9 mouse cellular contexts compared by ENCODE assay signal in genomic region chr1:37903178-37903577, GRCm38 (mm10). TPM values are rescaled to one million over a fixed set of nuclear protein-coding genes. Genes with fewer than 3 reads are reported as not detected.
A peak's percentile ranks its signal among the peaks of the same experiment; 100 is the strongest.
DNase-seq lines count a peak whose midpoint lies in the region; ATAC-seq and TF ChIP-seq lines count a peak whose summit lies in the region.
"Had no signal": no experiment of that assay in that cellular context is flagged by ENCODE, and none has a peak within 500 bp of the region (broad histone marks: within the 10 kb centered on the region; RNA-seq: fewer than 3 reads in every experiment).

No protein-coding gene starts in this region.

- H3K27me3 ChIP-seq in forebrain, embryonic 14.5 days (replicated peaks; ENCODE audit: control insufficient read depth, insufficient read depth, low read length), result no peaks in the 10 kb centered on the region
- H3K27me3 ChIP-seq in forebrain, embryonic 11.5 days (ENCODE audit: control insufficient read depth, insufficient read depth, low read length), result no peaks in the 10 kb centered on the region
- H3K27me3 ChIP-seq in liver, embryonic 14.5 days (ENCODE audit: control insufficient read depth, insufficient read depth, low read length), result no peaks in the 10 kb centered on the region
- H3K27me3 ChIP-seq in liver, embryonic 11.5 days (replicated peaks; ENCODE audit: control insufficient read depth, insufficient read depth, low read length), result no peaks in the 10 kb centered on the region
- no peaks in the 10 kb centered on the region for H3K27me3 ChIP-seq in Patski
- no peaks in the 10 kb centered on the region for H3K27me3 ChIP-seq in splenic B cell, adult 2 months (ENCODE audit: control insufficient read depth, insufficient read depth, low read length, poor library complexity, severe bottlenecking)
- no peaks in the 10 kb centered on the region; the same call in 1 of the 2 replicates for H3K27me3 ChIP-seq in forebrain, embryonic 12.5 days
- H3K27me3 ChIP-seq: neural tube, embryonic 12.5 days had no signal

- H3K4me2 ChIP-seq in forebrain, embryonic 14.5 days (ENCODE audit: low read length), result no peak overlapping the region
- no peak overlapping the region for H3K4me2 ChIP-seq in forebrain, embryonic 11.5 days (ENCODE audit: low read depth, low read length, severe bottlenecking)
- no peak overlapping the region for H3K4me2 ChIP-seq in liver, embryonic 14.5 days (ENCODE audit: low read depth)
- H3K4me2 ChIP-seq in liver, embryonic 11.5 days, result no peak overlapping the region
- no peak overlapping the region for H3K4me2 ChIP-seq in forebrain, embryonic 12.5 days
- H3K4me2 ChIP-seq: neural tube, embryonic 12.5 days had no signal

- TF ChIP-seq EP300 in liver, embryonic 14.5 days (IDR thresholded peaks at IDR 0.05; ENCODE audit: low read depth), result no peak

- DNase-seq in forebrain, embryonic 14.5 days (ENCODE audit: low spot score), result peak; percentile 23
- DNase-seq in forebrain, embryonic 11.5 days (ENCODE audit: low spot score), result no peak
- DNase-seq in liver, embryonic 14.5 days (ENCODE audit: low read depth in 3 of 3, low spot score in 3 of 3), result no peak
- no peak for DNase-seq in liver, embryonic 11.5 days (ENCODE audit: low spot score)
- DNase-seq in Patski (ENCODE audit: low read depth, low spot score), result no peak
- peak; percentile 7 to 32 for DNase-seq in heart, postnatal 14 days
- DNase-seq in splenic B cell, adult 2 months (ENCODE audit: low read depth, low spot score), result peak; percentile 36

- peaks cover 18% of the 10 kb centered on the region for H3K36me3 ChIP-seq in forebrain, embryonic 14.5 days (ENCODE audit: control insufficient read depth, insufficient read depth, low read length)
- H3K36me3 ChIP-seq in forebrain, embryonic 11.5 days (ENCODE audit: control insufficient read depth, insufficient read depth, low read length), result peaks cover 3% of the 10 kb centered on the region; the same call in 1 of the 2 replicates
- H3K36me3 ChIP-seq in liver, embryonic 14.5 days (replicated peaks; ENCODE audit: control insufficient read depth, insufficient read depth, low read depth), result peaks cover 8% of the 10 kb centered on the region
- peaks cover 11% of the 10 kb centered on the region for H3K36me3 ChIP-seq in liver, embryonic 11.5 days (ENCODE audit: control insufficient read depth, insufficient read depth, low read length)
- H3K36me3 ChIP-seq in splenic B cell, adult 2 months (ENCODE audit: control insufficient read depth, insufficient read depth, low read length, poor library complexity, severe bottlenecking), result peaks cover 7% of the 10 kb centered on the region
- peaks cover 25% of the 10 kb centered on the region for H3K36me3 ChIP-seq in forebrain, embryonic 12.5 days (replicated peaks)

- no peak overlapping the region for H3K4me3 ChIP-seq in forebrain, embryonic 14.5 days (ENCODE audit: low read depth, low read length)
- no peak overlapping the region for H3K4me3 ChIP-seq in forebrain, embryonic 11.5 days (ENCODE audit: low read depth, low read length)
- no peak overlapping the region for H3K4me3 ChIP-seq in liver, embryonic 14.5 days (ENCODE audit: insufficient read depth in 1 of 2, low read depth in 2 of 2, low read length in 2 of 2)
- H3K4me3 ChIP-seq in liver, embryonic 11.5 days (ENCODE audit: low read depth, low read length), result no peak overlapping the region
- H3K4me3 ChIP-seq in forebrain, embryonic 12.5 days (replicated peaks), result no peak overlapping the region
- H3K4me3 ChIP-seq: neural tube, embryonic 12.5 days had no signal

- H3K9me3 ChIP-seq in forebrain, embryonic 14.5 days (replicated peaks; ENCODE audit: control insufficient read depth, low read length), result no peaks in the 10 kb centered on the region
- no peaks in the 10 kb centered on the region for H3K9me3 ChIP-seq in forebrain, embryonic 11.5 days (ENCODE audit: control insufficient read depth, low read length)
- no peaks in the 10 kb centered on the region for H3K9me3 ChIP-seq in liver, embryonic 14.5 days (ENCODE audit: control insufficient read depth, low read length)
- H3K9me3 ChIP-seq in liver, embryonic 11.5 days (ENCODE audit: control insufficient read depth, low read length), result no peaks in the 10 kb centered on the region
- no peaks in the 10 kb centered on the region for H3K9me3 ChIP-seq in forebrain, embryonic 12.5 days
- H3K9me3 ChIP-seq: neural tube, embryonic 12.5 days had no signal

- peak; percentile 40 for TF ChIP-seq CTCF in liver, embryonic 14.5 days (IDR thresholded peaks at IDR 0.05; ENCODE audit: low read depth)
- peak; percentile 65 for TF ChIP-seq CTCF in Patski (IDR thresholded peaks at IDR 0.05)

- ATAC-seq in forebrain, embryonic 14.5 days, result no peak
- no peak for ATAC-seq in forebrain, embryonic 11.5 days (replicated peaks; ENCODE audit: low FRiP score)
- no peak for ATAC-seq in liver, embryonic 14.5 days (ENCODE audit: insufficient read depth)
- ATAC-seq in liver, embryonic 11.5 days (replicated peaks; ENCODE audit: low FRiP score), result no peak
- ATAC-seq in Patski, result peak; percentile 67
- ATAC-seq in forebrain, embryonic 12.5 days (ENCODE audit: low FRiP score), result no peak

- in situ Hi-C loops in Patski (cut with MboI; ENCODE audit: low pct_unique_long_range_greater_than_20kb), result no loop called here

- CTCF ChIA-PET in Patski (lab: Charles Lee), result interaction anchor here (0.8 to 1.4 kb wide), 7 partner anchors 9 to 83 kb away, joined by 3 to 13 read pairs (median 3); partner anchors contain the start of genes Lyg2, Mitd1 and Mrpl30

- 34% methylated on average over 6 of the region's 6 CpGs for WGBS in forebrain, embryonic 14.5 days
- 42% methylated on average over 6 of the region's 6 CpGs for WGBS in forebrain, embryonic 11.5 days
- WGBS in liver, embryonic 14.5 days (ENCODE audit: insufficient replicate concordance), result 26% methylated on average over 6 of the region's 6 CpGs
- WGBS in liver, embryonic 11.5 days, result 34% methylated on average over 6 of the region's 6 CpGs
- WGBS in forebrain, embryonic 12.5 days, result 36% methylated on average over 6 of the region's 6 CpGs

- intact Hi-C loops in heart, postnatal 14 days (cut with DNase I), result loop anchor here (10.0 kb wide), 1 partner anchor 882 kb away; no protein-coding TSS in a partner anchor

- POLR2A ChIA-PET in Patski (lab: Charles Lee), result no interaction called here

- H3K27ac ChIP-seq in forebrain, embryonic 14.5 days (ENCODE audit: low read depth, low read length), result no peak overlapping the region
- H3K27ac ChIP-seq in forebrain, embryonic 11.5 days (ENCODE audit: low read depth, low read length), result no peak overlapping the region
- H3K27ac ChIP-seq in liver, embryonic 14.5 days, result no peak overlapping the region
- no peak overlapping the region for H3K27ac ChIP-seq in liver, embryonic 11.5 days (ENCODE audit: low read depth, low read length)
- no peak overlapping the region for H3K27ac ChIP-seq in forebrain, embryonic 12.5 days
- H3K27ac ChIP-seq: neural tube, embryonic 12.5 days had no signal

- H3K9ac ChIP-seq in forebrain, embryonic 14.5 days (ENCODE audit: low read length), result no peak overlapping the region
- H3K9ac ChIP-seq in forebrain, embryonic 11.5 days (ENCODE audit: low read length), result no peak overlapping the region
- H3K9ac ChIP-seq in liver, embryonic 14.5 days (replicated peaks), result no peak overlapping the region
- H3K9ac ChIP-seq in liver, embryonic 11.5 days (ENCODE audit: low read depth, low read length), result no peak overlapping the region
- no peak overlapping the region for H3K9ac ChIP-seq in forebrain, embryonic 12.5 days
- H3K9ac ChIP-seq: neural tube, embryonic 12.5 days had no signal

- no peaks in the 10 kb centered on the region for H3K4me1 ChIP-seq in forebrain, embryonic 14.5 days (ENCODE audit: control insufficient read depth, insufficient read depth, low read length)
- H3K4me1 ChIP-seq in forebrain, embryonic 11.5 days (replicated peaks; ENCODE audit: control insufficient read depth, insufficient read depth, low read length), result no peaks in the 10 kb centered on the region
- H3K4me1 ChIP-seq in liver, embryonic 14.5 days (replicated peaks; ENCODE audit: control insufficient read depth in 2 of 2, insufficient read depth in 2 of 2, low read length in 1 of 2), result 0 out of 4 replicates have a peak, but pooled peaks cover 0 to 2% of the 10 kb centered on the region in 2 experiments
- no peaks in the 10 kb centered on the region for H3K4me1 ChIP-seq in liver, embryonic 11.5 days (replicated peaks; ENCODE audit: control insufficient read depth, insufficient read depth, low read length)
- no peaks in the 10 kb centered on the region for H3K4me1 ChIP-seq in forebrain, embryonic 12.5 days
- H3K4me1 ChIP-seq: neural tube, embryonic 12.5 days had no signal

RNA-seq across cellular contexts. Expression of gene Mrpl30, which starts 12.9 kb away (rescaled TPM):
- 256 and 324 TPM in 2 replicates for polyA plus RNA-seq in forebrain, embryonic 14.5 days (2014; fragmentation: Nextera tagmentation; extraction: Ambion mirVana)
- polyA plus RNA-seq in forebrain, embryonic 11.5 days (2014; fragmentation: Nextera tagmentation; extraction: Ambion mirVana), result 210 and 234 TPM in 2 replicates
- 40.5 and 72.5 TPM in 2 replicates for polyA plus RNA-seq in liver, embryonic 14.5 days (2012; rRNA removed)
- 189 and 200 TPM in 2 replicates for polyA plus RNA-seq in liver, embryonic 14.5 days (2014; fragmentation: Nextera tagmentation; extraction: Ambion mirVana)
- 288 and 300 TPM in 2 replicates for polyA plus RNA-seq in liver, embryonic 11.5 days (2014; fragmentation: Nextera tagmentation; extraction: Ambion mirVana)
- polyA plus RNA-seq in Patski (2021), result 138 TPM
- 100 to 1,000 TPM; 311 to 329 TPM for total RNA-seq in heart, postnatal 14 days (2021)
- polyA plus RNA-seq in forebrain, embryonic 12.5 days (2016; fragmentation: Nextera tagmentation; extraction: Ambion mirVana), result 213 and 215 TPM in 2 replicates

RNA-seq across cellular contexts. Expression of gene Mitd1, which starts 13.0 kb away (rescaled TPM):
- 15.3 and 17.4 TPM in 2 replicates for polyA plus RNA-seq in forebrain, embryonic 14.5 days (2014; fragmentation: Nextera tagmentation; extraction: Ambion mirVana)
- polyA plus RNA-seq in forebrain, embryonic 11.5 days (2014; fragmentation: Nextera tagmentation; extraction: Ambion mirVana), result 24.7 and 28.7 TPM in 2 replicates
- polyA plus RNA-seq in liver, embryonic 14.5 days (2012; rRNA removed), result 8.7 and 14.8 TPM in 2 replicates
- polyA plus RNA-seq in liver, embryonic 14.5 days (2014; fragmentation: Nextera tagmentation; extraction: Ambion mirVana), result 14.7 and 15.9 TPM in 2 replicates
- polyA plus RNA-seq in liver, embryonic 11.5 days (2014; fragmentation: Nextera tagmentation; extraction: Ambion mirVana), result 36.3 and 37.7 TPM in 2 replicates
- 22.5 TPM for polyA plus RNA-seq in Patski (2021)
- total RNA-seq in heart, postnatal 14 days (2021), result 1 to 10 TPM; 5.0 to 5.6 TPM
- 22.1 and 23.1 TPM in 2 replicates for polyA plus RNA-seq in forebrain, embryonic 12.5 days (2016; fragmentation: Nextera tagmentation; extraction: Ambion mirVana)

RNA-seq across cellular contexts. Expression of gene Lyg2, which starts 13.1 kb away (rescaled TPM):
- not detected in 2 replicates for polyA plus RNA-seq in forebrain, embryonic 14.5 days (2014; fragmentation: Nextera tagmentation; extraction: Ambion mirVana)
- not detected in 2 replicates for polyA plus RNA-seq in forebrain, embryonic 11.5 days (2014; fragmentation: Nextera tagmentation; extraction: Ambion mirVana)
- 0.01 TPM in 1 of 2 replicates, not detected in the other for polyA plus RNA-seq in liver, embryonic 14.5 days (2012; rRNA removed)
- polyA plus RNA-seq in liver, embryonic 14.5 days (2014; fragmentation: Nextera tagmentation; extraction: Ambion mirVana), result not detected in 2 replicates
- polyA plus RNA-seq in liver, embryonic 11.5 days (2014; fragmentation: Nextera tagmentation; extraction: Ambion mirVana), result not detected in 2 replicates
- not detected for polyA plus RNA-seq in Patski (2021)
- not detected for total RNA-seq in heart, postnatal 14 days (2021)
- polyA plus RNA-seq in forebrain, embryonic 12.5 days (2016; fragmentation: Nextera tagmentation; extraction: Ambion mirVana), result not detected in 2 replicates
- polyA plus RNA-seq: neural tube, embryonic 12.5 days had no signal

RNA-seq across cellular contexts. Expression of gene Lipt1, which starts 31.6 kb away (rescaled TPM):
- polyA plus RNA-seq in forebrain, embryonic 14.5 days (2014; fragmentation: Nextera tagmentation; extraction: Ambion mirVana), result 8.8 and 9.0 TPM in 2 replicates
- 8.6 and 9.1 TPM in 2 replicates for polyA plus RNA-seq in forebrain, embryonic 11.5 days (2014; fragmentation: Nextera tagmentation; extraction: Ambion mirVana)
- polyA plus RNA-seq in liver, embryonic 14.5 days (2012; rRNA removed), result 2.3 and 2.8 TPM in 2 replicates
- 3.5 and 3.7 TPM in 2 replicates for polyA plus RNA-seq in liver, embryonic 14.5 days (2014; fragmentation: Nextera tagmentation; extraction: Ambion mirVana)
- 9.6 and 11.3 TPM in 2 replicates for polyA plus RNA-seq in liver, embryonic 11.5 days (2014; fragmentation: Nextera tagmentation; extraction: Ambion mirVana)
- 9.7 TPM for polyA plus RNA-seq in Patski (2021)
- total RNA-seq in heart, postnatal 14 days (2021), result 10 to 100 TPM in 1 of 2 experiments, 1 to 10 TPM in 1; 8.9 to 11.4 TPM
- 7.9 and 9.3 TPM in 2 replicates for polyA plus RNA-seq in forebrain, embryonic 12.5 days (2016; fragmentation: Nextera tagmentation; extraction: Ambion mirVana)

RNA-seq across cellular contexts. Expression of gene Tsga10, which starts 36.9 kb away (rescaled TPM):
- polyA plus RNA-seq in forebrain, embryonic 14.5 days (2014; fragmentation: Nextera tagmentation; extraction: Ambion mirVana), result 13.8 and 16.9 TPM in 2 replicates
- polyA plus RNA-seq in forebrain, embryonic 11.5 days (2014; fragmentation: Nextera tagmentation; extraction: Ambion mirVana), result 14.0 and 14.2 TPM in 2 replicates
- 0.48 and 0.83 TPM in 2 replicates for polyA plus RNA-seq in liver, embryonic 14.5 days (2012; rRNA removed)
- 0.90 and 1.4 TPM in 2 replicates for polyA plus RNA-seq in liver, embryonic 14.5 days (2014; fragmentation: Nextera tagmentation; extraction: Ambion mirVana)
- 2.9 and 3.3 TPM in 2 replicates for polyA plus RNA-seq in liver, embryonic 11.5 days (2014; fragmentation: Nextera tagmentation; extraction: Ambion mirVana)
- 4.1 TPM for polyA plus RNA-seq in Patski (2021)
- total RNA-seq in heart, postnatal 14 days (2021), result 1 to 10 TPM; 3.5 to 3.8 TPM
- polyA plus RNA-seq in forebrain, embryonic 12.5 days (2016; fragmentation: Nextera tagmentation; extraction: Ambion mirVana), result 18.3 and 20.2 TPM in 2 replicates

Comparison
In these comparisons a context has a peak if more than half of its experiments do, and no peak if none do; other contexts are left out.
1. DNase-seq: peak in forebrain, embryonic 14.5 days (single experiment), heart, postnatal 14 days (2 of 2) and splenic B cell, adult 2 months (single experiment); none in forebrain, embryonic 11.5 days (single experiment), liver, embryonic 14.5 days (0 of 3), liver, embryonic 11.5 days (single experiment) and Patski (single experiment).